Mouse (Mus musculus) heart, adult 9 months (tissue): ENCODE results near the gene Lhx2.

Experiments
- DNase-seq, 2 experiments: peaks; one replicate each; pipeline ENCODE4 v3.0.0; 2022; ENCODE audit warnings: low spot score in 2 of 2

Lhx2 gene

DNA sequence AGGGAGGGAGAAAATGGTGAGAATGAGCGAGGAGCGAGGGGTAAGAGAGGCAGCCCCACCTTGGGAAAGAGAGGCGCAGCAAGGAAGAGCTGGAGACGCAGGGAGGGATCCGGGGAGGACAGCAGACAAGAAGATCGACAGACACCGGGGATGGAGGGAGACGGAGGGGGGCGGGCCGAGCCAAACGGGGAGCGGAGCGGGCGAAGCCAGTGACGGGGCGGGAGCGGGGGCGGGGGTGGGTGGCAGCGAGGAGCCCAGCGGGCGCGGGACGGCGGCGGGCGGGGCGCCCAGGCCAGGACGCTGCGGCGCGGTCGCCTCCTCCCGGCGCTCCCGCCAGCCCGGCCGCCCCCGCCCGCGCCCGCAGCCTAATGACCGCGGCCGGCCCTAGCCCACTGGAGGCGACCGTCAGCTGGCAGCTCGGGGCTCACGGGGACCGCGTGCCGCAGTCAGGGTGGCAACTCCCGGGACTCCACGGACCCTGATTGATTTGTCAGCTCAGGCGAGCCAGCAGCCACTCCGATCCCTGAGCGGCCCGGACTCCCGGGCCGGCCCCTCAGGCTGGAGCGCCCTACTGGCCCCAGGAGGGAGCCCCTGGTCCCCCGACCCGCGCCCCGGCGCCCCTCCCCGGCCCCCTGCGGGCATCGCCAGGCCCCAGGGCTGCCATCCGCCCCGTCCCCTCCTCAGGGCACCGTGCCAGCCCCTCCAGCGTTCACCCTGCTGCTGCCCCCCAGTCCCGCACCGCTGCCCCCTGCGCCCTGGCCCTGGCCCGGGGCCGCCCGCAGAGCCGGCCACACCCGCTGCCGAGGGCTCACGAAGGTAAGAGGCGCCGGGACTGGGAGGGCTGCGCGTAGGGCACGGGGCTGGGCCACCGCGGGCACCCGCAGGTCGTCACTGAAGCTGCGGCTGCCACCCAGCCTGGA is at the start of gene Lhx2:
TSS of gene Lhx2 (plus strand) at position 292 of the 920 bp plus-strand sequence.
- DNase-seq: no peak

DNA sequence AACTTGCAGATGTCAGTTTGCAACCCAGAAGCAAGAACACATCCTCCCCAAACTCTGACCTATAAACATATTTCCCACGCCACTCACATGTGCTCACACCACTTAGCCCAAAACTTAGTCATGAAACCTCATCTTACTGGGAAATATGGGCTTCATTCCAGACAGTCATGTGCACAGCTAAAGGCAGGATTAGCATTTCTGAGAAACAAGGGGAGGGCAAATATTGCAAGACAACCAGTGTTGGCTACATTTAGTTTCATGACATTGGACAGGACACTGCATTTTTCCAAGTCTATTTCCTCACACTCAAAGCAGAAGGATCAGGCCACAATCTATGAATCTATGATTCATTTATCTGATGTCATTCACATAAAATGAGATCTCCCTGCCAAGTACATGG is 47.6 kb upstream of the Lhx2 start:
- DNase-seq: no peak

DNA sequence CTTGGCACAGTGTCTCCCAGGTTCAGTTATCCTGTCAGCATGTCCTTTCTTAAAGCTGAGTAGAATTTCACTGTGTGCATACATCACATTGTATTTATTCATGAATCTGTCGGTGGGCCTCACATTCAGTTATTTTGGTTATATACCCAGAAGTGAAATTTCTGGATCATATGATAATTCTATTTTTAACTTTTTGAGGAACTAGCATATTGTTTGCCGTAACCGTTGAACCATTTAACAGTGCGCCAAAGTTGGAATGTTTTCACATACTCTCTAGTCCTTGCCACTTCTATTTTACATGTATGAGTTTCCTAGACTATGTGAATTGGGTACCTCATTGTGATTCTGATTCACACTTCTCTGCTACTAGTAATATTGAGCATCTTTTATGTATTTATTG is 43.1 kb upstream of the Lhx2 start:
- DNase-seq: no peak

DNA sequence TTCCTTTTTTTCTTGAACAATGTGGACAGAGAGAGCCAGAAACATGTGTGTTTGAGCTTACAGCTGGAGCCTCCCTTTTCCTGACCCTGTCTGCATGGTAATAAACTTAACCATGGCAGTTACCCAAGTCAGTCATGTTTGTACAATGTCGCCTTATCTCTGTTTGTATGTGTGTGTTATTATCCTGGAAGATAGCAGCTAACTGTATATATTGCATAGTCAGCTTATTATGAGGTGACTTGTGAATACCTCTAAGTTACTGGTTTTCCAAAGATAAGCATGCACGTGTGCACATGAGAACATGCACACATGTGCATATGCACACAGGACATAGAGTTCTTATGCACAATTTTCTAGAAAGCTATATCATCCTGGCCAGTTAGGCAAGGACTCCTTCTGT is 38.1 kb upstream of the Lhx2 start:
- no peak for DNase-seq

DNA sequence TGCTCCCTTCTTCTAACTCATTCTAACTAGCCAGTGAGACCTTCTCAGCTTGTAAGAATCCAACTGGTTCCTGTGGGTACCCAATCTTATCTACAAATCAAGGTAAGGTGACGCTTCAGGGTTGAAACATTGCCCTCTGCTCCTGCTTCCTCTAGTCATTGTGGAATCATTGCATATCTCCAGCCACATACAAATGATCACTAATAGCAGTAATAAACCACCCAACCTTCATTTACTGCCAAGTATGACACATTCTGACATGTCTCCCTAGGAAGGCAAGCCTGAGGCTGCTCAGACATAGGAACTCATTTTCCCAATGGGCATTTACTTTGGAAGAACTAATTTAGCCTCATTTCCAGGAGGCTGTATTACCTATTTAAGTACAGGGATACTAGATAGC is 33.9 kb upstream of the Lhx2 start:
- no peak for DNase-seq

DNA sequence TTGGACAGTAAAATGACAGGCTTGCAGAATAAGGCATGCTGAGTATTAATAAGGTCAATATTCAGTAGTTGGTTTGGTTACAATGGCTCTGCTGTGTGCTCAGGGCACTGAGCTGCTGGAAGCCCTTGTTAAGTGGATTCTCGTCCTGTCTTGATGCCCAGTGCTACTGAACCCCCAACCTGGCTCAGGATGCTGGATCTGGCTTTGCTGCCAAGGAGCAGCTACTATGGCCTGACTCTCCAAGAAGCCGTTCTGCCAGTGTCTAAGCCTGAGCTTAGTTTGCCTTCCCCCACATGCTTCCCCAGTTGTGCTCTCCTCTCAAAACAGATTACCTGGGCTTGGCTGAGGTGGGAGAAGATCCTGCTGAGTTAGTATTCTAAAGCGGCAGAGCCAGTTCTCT is 26.2 kb upstream of the Lhx2 start:
- DNase-seq: no peak

DNA sequence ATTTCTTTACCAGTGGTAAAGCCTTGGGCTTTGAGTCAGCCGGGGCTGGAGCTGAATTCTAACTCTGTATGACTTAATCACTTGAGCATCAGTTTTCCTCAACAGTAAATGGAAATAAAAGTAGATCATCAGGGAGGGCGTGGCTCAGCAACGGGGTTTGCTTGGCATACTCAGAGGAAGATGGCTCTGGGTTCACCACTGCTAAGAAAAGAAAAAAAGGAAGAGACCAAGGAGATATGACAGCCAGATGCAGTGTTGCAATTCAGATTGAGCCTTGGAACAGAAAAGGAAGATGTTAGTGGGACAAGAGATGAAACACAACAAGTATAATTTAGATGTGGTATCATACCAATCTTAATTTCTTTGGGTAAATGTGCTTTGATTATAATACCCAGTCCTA is 25.7 kb upstream of the Lhx2 start:
- no peak for DNase-seq

DNA sequence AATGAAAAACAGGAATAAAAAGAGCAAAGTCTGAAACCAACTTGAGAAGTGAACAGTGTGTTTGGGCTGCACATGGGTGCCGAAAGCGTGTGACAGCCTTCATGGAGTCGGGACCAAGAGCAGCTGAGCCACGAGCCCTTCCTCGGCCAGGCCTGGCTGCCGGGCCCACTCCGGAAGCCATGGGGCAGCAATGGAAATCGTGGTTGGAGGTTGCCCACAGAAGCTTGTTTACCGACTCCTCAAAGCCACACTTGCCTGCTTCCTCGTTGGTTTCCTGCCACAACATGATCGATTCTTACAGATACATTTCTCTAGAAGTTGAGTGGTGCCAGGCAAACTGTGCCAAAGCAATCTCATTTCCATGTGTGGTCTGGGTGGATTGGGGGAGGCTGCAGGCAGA is 20.0 kb upstream of the Lhx2 start:
- no peak for DNase-seq

DNA sequence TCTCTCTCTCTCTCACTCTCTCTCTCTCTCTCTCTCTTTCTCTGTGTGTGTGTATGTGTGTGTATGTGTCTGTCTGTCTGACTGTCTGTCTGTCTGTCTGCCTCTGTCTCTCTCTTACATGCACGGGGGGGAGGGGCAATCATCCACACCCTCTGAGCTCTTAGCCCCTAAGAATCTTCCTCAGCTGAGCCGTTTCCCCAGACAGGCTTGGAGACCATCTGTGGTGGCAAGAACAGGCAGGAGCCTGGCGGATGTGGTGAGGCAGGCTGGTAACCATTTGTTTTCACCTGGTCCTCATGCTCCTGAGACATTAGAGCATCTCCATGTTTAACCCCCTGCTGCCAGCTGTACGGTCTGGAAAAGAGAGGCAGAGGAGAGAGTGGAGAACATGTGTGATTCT is 18.2 kb upstream of the Lhx2 start:
- no peak for DNase-seq

DNA sequence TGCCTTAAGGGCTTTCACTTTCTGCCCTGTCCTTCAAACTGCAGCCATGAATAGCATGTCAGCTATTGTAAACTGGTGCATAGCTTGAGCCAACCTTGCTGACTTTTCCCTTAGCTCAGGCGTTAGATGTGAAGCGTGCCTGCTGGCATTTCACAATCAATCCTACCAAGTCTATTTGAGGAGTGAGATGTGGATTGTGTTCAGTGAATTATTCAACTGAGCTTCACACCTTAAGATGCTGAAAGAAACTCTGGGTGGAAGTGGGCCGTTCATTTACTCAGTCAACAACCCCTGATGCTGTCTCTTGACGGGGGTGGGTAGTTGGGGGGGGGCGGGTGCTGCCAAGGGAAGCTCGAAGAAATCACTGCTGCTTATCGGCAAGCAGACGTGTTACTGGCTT is 15.7 kb upstream of the Lhx2 start:
- no peak for DNase-seq

DNA sequence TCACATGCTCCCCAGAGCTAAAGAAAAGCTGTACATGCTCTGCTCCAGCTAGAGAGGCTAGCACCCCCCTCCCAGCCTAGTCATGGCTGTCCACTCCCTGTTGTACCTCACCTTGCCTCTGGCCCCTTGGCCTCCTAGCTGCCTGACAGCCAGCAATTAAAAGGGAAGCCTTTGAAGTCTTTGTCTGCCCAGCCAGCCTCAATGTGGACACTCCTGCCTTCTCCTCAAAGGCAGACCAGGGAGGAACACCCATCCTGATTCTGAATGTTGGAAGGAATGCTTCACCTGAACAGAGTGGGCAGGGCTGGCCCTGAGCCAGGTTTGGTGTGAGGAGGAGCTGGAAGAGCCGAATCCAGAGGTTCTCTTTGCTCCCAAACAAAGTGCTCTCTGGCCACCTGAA is 12.4 kb upstream of the Lhx2 start:
- DNase-seq: no peak

DNA sequence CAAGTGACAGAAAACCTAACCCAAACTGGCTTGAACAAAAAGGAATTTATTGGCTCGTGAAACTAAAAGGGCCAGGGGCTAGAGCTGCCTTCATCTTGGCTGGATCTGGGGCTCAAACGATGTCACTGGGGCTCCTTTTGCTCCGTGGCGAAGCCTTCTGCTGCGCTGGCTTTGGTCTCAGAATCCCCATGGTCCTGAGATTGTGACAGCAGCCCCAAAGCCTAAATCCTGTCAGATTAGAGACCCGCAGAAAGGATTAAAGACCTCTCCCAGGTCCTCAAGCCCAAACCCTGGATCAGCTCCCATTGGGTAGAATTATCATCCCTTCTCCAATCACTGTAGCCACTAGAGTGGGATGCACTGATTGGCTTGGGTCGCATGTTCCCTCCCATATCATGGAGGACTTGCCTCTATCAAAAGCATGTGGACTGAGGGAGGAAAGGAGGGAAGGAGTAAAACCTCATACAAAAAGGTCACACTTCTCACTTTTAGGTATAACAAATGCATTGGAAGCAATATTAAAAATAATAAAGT is 5.4 kb upstream of the Lhx2 start:
- DNase-seq: no peak

DNA sequence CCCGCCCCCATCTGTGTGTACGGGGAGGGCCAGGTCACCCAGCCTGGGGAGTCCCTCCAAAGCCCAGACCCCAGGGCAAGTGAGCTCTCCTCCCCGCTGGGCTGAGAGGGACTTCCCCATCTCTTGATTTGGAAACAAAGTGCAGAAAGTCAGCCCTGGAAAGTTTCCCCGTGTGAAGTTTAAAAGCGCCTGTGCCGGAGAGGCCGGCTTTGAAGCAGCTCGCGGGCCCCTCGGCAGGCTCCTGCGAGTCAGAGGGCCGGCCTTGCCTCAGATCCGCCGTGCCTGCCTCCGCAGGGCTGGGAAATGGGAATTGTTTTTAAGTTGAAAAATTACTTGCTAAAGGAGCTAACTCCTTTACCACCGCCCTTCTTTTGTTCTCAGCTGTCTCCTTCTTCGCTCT is 2.5 kb upstream of the Lhx2 start:
- DNase-seq: no peak

DNA sequence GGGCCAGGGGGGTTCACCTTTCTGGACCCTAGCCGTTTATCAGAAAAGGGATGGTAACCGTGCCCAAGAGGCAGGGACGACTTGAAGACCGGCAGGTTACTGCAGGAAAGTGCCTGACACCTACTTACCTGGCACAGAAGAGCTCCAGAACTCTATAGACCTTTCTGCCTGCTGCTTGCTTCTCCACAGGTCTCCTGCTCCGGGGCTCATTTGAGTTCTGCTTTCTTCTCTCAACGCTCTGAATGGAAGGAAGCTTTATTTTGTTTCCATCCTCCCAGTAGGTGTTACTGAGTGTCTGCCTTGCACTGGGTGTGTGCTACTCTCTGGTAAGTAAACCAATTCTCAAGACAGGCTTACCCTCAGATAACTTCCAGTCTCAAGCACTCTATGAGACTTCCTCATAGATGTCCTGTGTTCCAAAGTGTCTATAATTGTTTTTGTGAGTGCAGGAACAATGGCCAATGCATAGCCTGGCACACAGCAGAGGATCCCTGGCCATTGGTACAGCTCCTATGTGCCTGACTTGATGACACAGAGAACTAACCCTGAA is 1.9 kb upstream of the Lhx2 start:
- no peak for DNase-seq

DNA sequence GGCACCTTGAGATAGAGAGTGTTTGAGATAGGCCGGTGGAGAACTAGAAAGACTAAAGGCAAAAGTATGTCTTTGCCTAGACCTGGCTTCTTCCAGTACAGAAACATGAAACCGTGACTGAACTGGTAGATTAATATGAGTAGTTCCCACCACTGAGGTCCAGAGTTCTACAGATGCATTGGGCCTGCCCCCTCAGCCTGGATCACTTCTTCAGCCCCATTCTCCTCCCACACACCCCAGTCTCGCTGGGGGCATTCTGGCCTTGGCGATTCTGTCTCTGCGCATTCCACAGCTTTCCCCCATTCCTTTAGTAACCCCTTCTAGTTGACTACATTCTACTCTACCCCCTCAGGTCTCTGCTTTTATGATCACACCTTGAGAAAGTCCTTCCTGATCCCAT is 1.4 kb upstream of the Lhx2 start:
- no peak for DNase-seq

DNA sequence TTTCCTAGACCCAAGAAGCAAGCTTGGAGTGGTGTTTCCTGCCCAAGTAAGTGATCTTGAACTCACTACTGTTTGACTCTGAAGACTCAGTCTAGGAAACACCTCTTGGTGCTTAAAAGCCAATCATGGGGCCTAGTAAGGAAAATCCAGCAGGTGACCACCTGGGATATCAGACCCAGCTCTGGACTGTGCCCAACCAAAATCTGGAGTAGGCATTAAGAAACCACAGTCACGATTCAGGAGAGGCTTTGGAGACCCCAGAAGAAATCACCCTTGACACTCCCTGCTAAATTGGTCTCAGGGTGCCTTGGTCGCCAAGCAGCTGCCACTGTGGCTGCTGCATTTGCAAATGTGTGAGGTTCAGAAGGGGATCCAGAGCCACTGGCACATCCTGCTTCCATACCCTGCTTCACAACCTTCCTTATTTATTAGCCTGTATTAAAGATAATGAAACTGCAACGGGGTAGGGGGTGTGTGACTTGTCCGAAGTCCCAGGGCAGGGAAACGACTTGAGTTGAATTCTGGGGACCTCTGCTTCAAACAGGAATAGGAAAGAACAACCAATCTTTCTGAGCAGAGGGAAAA is 641 bp upstream of the Lhx2 start:
- no peak for DNase-seq

DNA sequence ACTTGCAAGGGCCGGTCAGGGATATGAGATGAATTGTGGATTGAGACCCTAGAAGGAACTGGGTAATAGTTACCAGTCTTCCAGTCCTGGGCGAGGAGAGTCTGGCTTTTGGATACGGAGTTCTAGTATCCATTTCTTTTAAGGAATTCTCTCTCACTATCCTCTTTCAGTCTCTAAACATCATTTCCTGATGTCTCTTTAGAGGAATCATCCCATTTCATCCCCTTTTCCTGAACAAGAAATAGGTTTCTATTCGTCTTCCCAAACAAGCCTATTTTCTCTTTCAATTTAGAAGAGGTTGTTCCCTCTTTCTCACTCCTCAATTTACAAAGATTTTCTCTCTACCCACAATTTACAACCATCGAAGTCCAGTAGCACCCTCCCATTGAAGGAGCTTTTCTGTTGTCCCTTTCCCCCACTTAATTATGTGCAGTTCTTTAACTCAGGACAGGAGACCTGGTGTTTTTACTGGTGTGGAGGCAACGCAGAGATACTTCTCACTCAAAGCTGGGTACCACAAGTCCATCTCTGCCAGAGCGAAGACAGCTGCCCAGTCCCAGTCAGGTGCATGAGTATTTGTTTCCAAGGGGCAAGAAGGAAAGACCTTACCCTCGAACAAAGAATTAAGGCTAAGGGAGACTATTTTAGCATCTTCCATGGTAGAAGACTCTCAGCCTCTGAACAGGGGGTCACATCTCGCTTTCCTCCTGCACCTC is 987 bp downstream of the Lhx2 start:
- no peak for DNase-seq

DNA sequence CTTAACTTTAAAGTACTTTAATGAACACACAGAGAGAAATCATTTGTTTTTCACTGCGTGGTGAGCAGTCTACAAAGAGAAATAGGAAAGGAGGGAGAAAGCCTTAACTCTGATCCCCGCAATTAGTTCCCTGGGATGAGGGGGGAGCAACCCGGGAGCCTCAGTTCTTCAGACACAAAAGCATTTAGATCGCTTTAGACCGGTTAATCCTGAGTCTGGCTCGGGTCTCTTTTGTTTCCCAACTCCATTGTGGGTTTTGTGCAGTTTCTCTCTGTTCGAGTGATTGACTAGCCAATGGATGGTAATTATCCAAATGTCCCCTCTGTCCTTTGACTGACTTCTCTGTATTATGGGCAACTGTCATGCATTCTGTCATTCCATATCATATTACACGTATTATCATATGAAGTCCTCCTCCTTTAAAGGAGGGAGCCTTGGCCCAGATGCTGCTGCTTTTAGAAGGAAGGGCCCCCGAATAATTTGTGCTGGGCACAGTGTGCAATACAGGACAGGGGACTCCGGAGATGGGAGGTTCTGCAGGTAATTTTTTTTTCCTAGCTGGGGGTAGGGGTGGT is 1.6 kb downstream of the Lhx2 start:
- no peak for DNase-seq

DNA sequence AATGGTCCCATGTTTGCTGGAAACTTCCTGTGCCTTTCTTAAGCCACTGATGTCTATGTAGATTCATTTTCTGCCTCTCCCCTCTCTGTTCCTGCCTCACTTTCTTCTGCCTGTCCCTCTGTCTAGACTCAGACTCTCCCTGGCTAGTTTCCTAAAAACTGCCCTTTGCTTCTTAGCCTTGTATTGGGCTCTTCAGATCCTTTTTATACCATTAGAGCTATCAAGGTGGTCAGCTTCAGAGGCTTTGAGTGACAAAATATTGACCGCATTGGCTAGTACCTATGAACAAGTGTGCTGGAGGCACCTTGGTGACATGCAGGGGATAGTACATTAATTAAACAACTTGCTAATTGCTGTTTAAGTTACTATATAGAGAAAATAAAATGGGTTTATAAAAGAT is 4.5 kb downstream of the Lhx2 start:
- DNase-seq: no peak

DNA sequence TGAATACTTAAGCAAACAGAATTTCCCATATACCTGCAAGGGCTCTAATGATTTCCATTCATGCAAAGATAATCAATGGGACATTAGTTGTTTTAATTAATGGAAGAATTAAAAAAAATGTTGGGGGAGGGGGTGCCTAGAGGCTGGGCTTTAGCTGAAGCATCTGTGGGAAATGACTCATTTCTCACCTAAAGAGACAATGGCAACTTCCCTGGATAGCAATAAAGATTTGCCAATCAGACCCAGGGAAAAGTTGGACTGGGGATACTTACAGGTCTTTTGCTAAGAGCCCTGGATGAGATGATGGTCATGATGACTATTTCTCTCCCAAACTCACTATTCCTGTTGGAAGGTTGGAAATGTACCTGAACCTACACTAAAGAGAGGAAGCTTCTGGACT is 5.6 kb downstream of the Lhx2 start:
- no peak for DNase-seq

DNA sequence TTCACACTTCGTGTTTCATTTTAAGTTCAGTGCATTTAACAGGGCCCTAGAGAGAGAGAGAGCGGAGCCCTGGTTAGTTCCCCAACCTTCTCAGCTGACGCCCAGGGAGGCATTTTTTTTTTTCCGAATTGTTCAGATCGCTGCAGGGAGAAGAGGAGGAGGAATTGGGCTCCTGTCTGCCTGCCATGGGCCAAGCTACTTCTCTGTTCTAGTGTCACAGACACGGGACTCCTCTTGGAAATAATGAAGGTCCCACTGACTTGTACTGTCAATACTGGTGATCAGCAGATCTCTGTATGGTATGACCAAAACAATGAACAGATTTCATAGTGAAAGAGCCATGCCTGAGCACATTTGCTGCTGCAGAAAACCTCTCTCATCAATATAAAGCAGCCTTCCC is 7.3 kb downstream of the Lhx2 start:
- no peak for DNase-seq
